Mouse (Mus musculus) heart, adult 2 months (tissue): ENCODE data around the gene Lrrc39. TPM values are rescaled to one million over a fixed set of nuclear protein-coding genes. Genes with fewer than 3 reads are reported as not detected.

ENCODE experiments used
- DNase-seq, 2 experiments: peaks; one replicate each; pipeline ENCODE4 v3.0.0; 2021
- H3K27ac ChIP-seq: fragments of 200-600 bp; 2 replicates; pipeline ENCODE4 v1.8.1; 2022
- H3K27me3 ChIP-seq: fragments of 200-500 bp; 2 replicates; pipeline ENCODE4 v1.6.1; 2012; ENCODE audit warnings: mild to moderate bottlenecking, low read length, inconsistent platforms, mixed read lengths; ENCODE audit not compliant: control insufficient read depth, insufficient read depth
- H3K36me3 ChIP-seq: fragments of 200-500 bp; 2 replicates; pipeline ENCODE4 v1.6.1; 2012; ENCODE audit warnings: low read length, inconsistent platforms; ENCODE audit not compliant: control insufficient read depth, insufficient read depth
- H3K4me1 ChIP-seq: fragments of 200-500 bp; 2 replicates; pipeline ENCODE4 v1.6.1; 2011; ENCODE audit warnings: low read length; ENCODE audit not compliant: control insufficient read depth, insufficient read depth
- H3K4me3 ChIP-seq: fragments of 200-600 bp; 2 replicates; pipeline ENCODE4 v1.8.1; 2022
- H3K79me2 ChIP-seq: fragments of 200-500 bp; replicated peaks from 2 replicates; pipeline ENCODE4 v1.6.1; 2012; ENCODE audit warnings: mild to moderate bottlenecking, inconsistent platforms, low read length, moderate library complexity, mixed read lengths; ENCODE audit not compliant: control insufficient read depth, insufficient read depth
- H3K9ac ChIP-seq: fragments of 200-500 bp; 2 replicates; pipeline ENCODE4 v1.6.1; 2012; ENCODE audit warnings: low read depth, mild to moderate bottlenecking, control low read depth, inconsistent platforms, low read length, mixed read lengths
- CTCF ChIP-seq: fragments of 200-600 bp; IDR thresholded peaks from 2 replicates; pipeline ENCODE4 v1.8.1; 2022; ENCODE audit warnings: antibody characterized with exemption, mild to moderate bottlenecking, moderate library complexity
- EP300 ChIP-seq: fragments of 200-500 bp; IDR thresholded peaks from 2 replicates; pipeline ENCODE4 v1.6.1; 2011; ENCODE audit warnings: low read depth, low read length, control low read depth; ENCODE audit not compliant: insufficient read depth
- POLR2A ChIP-seq: fragments of 200-500 bp; IDR thresholded peaks from 2 replicates; pipeline ENCODE4 v1.6.1; 2011; ENCODE audit warnings: mild to moderate bottlenecking, low read depth, low read length, control low read depth; ENCODE audit not compliant: insufficient read depth
- WGBS: fragments of 180-500 bp; shearing (Covaris S2); methylation state at CpG from one replicate; pipeline ENCODE4 v1.1.7; 2018; 5-methylcytosine and 5-hydroxymethylcytosine counted together
- intact Hi-C: fragments of 180-260 bp; cut with DNase I; formaldehyde crosslinking; loops from one replicate; pipeline ENCODE4 v1.15.1; 2025
- polyA plus RNA-seq: library from polyadenylated mRNA; depleted of rRNA; stranded (reverse); fragments of >200 nt; gene quantifications from 2 replicates; pipeline ENCODE4 v1.2.3, GENCODE M21; 2012
- total RNA-seq, 2 experiments: library from RNA; stranded (reverse); gene quantifications; 2 replicates each; pipeline ENCODE4 v1.2.3; 2021

Lrrc39 gene
- total and polyA plus RNA-seq, 3 experiments: 39.3 to 69.5 (median 64.4) TPM

GRCm38 (mm10) chr3:116599705-116600104, 36.9 kb downstream of the Lrrc39 start:
- no peaks in the 10 kb centered on the region for H3K36me3 ChIP-seq
- DNase-seq: no peak
- no peaks in the 10 kb centered on the region for H3K27me3 ChIP-seq
- H3K4me3 ChIP-seq: no peak overlapping the region
- H3K79me2 ChIP-seq: no peaks in the 10 kb centered on the region
- TF ChIP-seq POLR2A (no peak), CTCF (no peak), EP300 (no peak)
- no peaks in the 10 kb centered on the region for H3K4me1 ChIP-seq
- intact Hi-C loops: loop anchor here (10.0 kb wide), 1 partner anchor 235 kb away; no protein-coding TSS in a partner anchor
- WGBS: 81% methylated on average over 2 of the region's 2 CpGs
- no peak overlapping the region for H3K27ac ChIP-seq
- no peak overlapping the region for H3K9ac ChIP-seq

- intact Hi-C loops: no loop called here
- Histone ChIP-seq H3K9ac (no peak overlapping the region), H3K36me3 (no peaks in the 10 kb centered on the region), H3K79me2 (no peaks in the 10 kb centered on the region), H3K4me3 (no peak overlapping the region), H3K27me3 (no peaks in the 10 kb centered on the region), H3K4me1 (no peaks in the 10 kb centered on the region), H3K27ac (no peak overlapping the region)
- TF ChIP-seq POLR2A (no peak), CTCF (no peak), EP300 (no peak)
- DNase-seq: no peak
- WGBS: 78% methylated on average over 5 of the region's 5 CpGs
These were observed 38.2 kb downstream of the Lrrc39 start for GRCm38 (mm10) chr3:116601005-116601404.

- no peak overlapping the region for H3K4me3 ChIP-seq
- no peak overlapping the region for H3K27ac ChIP-seq
- H3K79me2 ChIP-seq: no peaks in the 10 kb centered on the region
- H3K4me1 ChIP-seq: no peaks in the 10 kb centered on the region
- intact Hi-C loops: no loop called here
- H3K27me3 ChIP-seq: no peaks in the 10 kb centered on the region
- DNase-seq: no peak
- H3K9ac ChIP-seq: no peak overlapping the region
- 94% methylated on average over 5 of the region's 5 CpGs for WGBS
- H3K36me3 ChIP-seq: no peaks in the 10 kb centered on the region
- TF ChIP-seq EP300: no peak
- TF ChIP-seq CTCF: no peak
- no peak for TF ChIP-seq POLR2A
These were observed 39.0 kb downstream of the Lrrc39 start for GRCm38 (mm10) chr3:116601781-116602180.

- TF ChIP-seq CTCF (no peak), EP300 (no peak), POLR2A (no peak)
- DNase-seq: no peak
- Histone ChIP-seq H3K4me1 (no peaks in the 10 kb centered on the region), H3K79me2 (no peaks in the 10 kb centered on the region), H3K9ac (no peak overlapping the region), H3K27ac (no peak overlapping the region), H3K27me3 (no peaks in the 10 kb centered on the region), H3K36me3 (no peaks in the 10 kb centered on the region), H3K4me3 (no peak overlapping the region)
- 77% methylated on average over 9 of the region's 9 CpGs for WGBS
- intact Hi-C loops: no loop called here
These were observed 41.8 kb downstream of the Lrrc39 start for GRCm38 (mm10) chr3:116604570-116604969.

- no peak within 1 kb of the TSS for H3K27ac ChIP-seq
- H3K27me3 ChIP-seq: no peaks in the 10 kb centered on the region
- H3K79me2 ChIP-seq: no peaks in the 10 kb centered on the region
- peak in 1 of 2 experiments; percentile 40 for DNase-seq
- TF ChIP-seq CTCF (no peak), POLR2A (no peak), EP300 (no peak)
- H3K36me3 ChIP-seq: no peaks in the 10 kb centered on the region
- H3K9ac ChIP-seq: no peak within 1 kb of the TSS
- no peak within 1 kb of the TSS for H3K4me3 ChIP-seq
- H3K4me1 ChIP-seq: no peaks in the 10 kb centered on the region
- intact Hi-C loops: no loop called here
- WGBS: 78% methylated on average over 10 of the region's 10 CpGs
These were observed 51.6 kb downstream of the Lrrc39 start, which contains the start of gene Trmt13 for GRCm38 (mm10) chr3:116614295-116614892. Trmt13 (minus strand) TSS chr3:116614587.

- Histone ChIP-seq H3K79me2 (no peaks in the 10 kb centered on the region), H3K36me3 (no peaks in the 10 kb centered on the region), H3K27ac (no peak overlapping the region), H3K27me3 (no peaks in the 10 kb centered on the region), H3K4me3 (no peak overlapping the region), H3K9ac (no peak overlapping the region), H3K4me1 (no peaks in the 10 kb centered on the region)
- intact Hi-C loops: no loop called here
- DNase-seq: no peak
- no peak for TF ChIP-seq EP300
- TF ChIP-seq POLR2A: no peak
- no peak for TF ChIP-seq CTCF
- 64% methylated on average over 8 of the region's 8 CpGs for WGBS
These were observed 52.7 kb downstream of the Lrrc39 start for GRCm38 (mm10) chr3:116615318-116616068.
